Mouse (Mus musculus): ENCODE measurements around the gene Cenpi. TPM values are rescaled to one million over a fixed set of nuclear protein-coding genes. Genes with fewer than 3 reads are reported as not detected.
"Not testable (repeated sequence)": the region's sequence is repeated elsewhere in the genome, so short reads cannot be mapped to it uniquely, and the experiment has no call there.

Gene Cenpi
- polyA plus RNA-seq, 1 experiment: 3.1 TPM

- no peaks in the 10 kb centered on the region for H3K4me1 ChIP-seq (ENCODE audit: control insufficient read depth, insufficient read depth, low read length)
- no peak overlapping the region for H3K27ac ChIP-seq (ENCODE audit: control insufficient read depth, insufficient read depth, low read depth, low read length)
- no peak overlapping the region for H3K4me3 ChIP-seq (ENCODE audit: control insufficient read depth, low read depth, low read length)
- no peaks in the 10 kb centered on the region for H3K27me3 ChIP-seq (ENCODE audit: control insufficient read depth, insufficient read depth, low read length)
- TF ChIP-seq POLR2A (IDR thresholded peaks at IDR 0.05; ENCODE audit: control insufficient read depth, low read depth, low read length) (no peak), CTCF (IDR thresholded peaks at IDR 0.05; ENCODE audit: control insufficient read depth, insufficient read depth, insufficient replicate concordance, low read depth, low read length) (no peak)
- H3K36me3 ChIP-seq (ENCODE audit: control insufficient read depth, insufficient read depth, low read length): no peaks in the 10 kb centered on the region
These were observed 22.1 kb upstream of the Cenpi start for GRCm38 (mm10) chrX:134285791-134286190.

GRCm38 (mm10) chrX:134287305-134287704 lies 20.6 kb upstream of the Cenpi start:
- TF ChIP-seq POLR2A (IDR thresholded peaks at IDR 0.05; ENCODE audit: control insufficient read depth, low read depth, low read length): no peak
- no peak for TF ChIP-seq CTCF (IDR thresholded peaks at IDR 0.05; ENCODE audit: control insufficient read depth, insufficient read depth, insufficient replicate concordance, low read depth, low read length)
- Histone ChIP-seq H3K27me3 (ENCODE audit: control insufficient read depth, insufficient read depth, low read length) (no peaks in the 10 kb centered on the region), H3K27ac (ENCODE audit: control insufficient read depth, insufficient read depth, low read depth, low read length) (no peak overlapping the region), H3K4me3 (ENCODE audit: control insufficient read depth, low read depth, low read length) (no peak overlapping the region), H3K4me1 (ENCODE audit: control insufficient read depth, insufficient read depth, low read length) (no peaks in the 10 kb centered on the region), H3K36me3 (ENCODE audit: control insufficient read depth, insufficient read depth, low read length) (no peaks in the 10 kb centered on the region)

- TF ChIP-seq POLR2A (IDR thresholded peaks at IDR 0.05; ENCODE audit: control insufficient read depth, low read depth, low read length) (no peak), CTCF (IDR thresholded peaks at IDR 0.05; ENCODE audit: control insufficient read depth, insufficient read depth, insufficient replicate concordance, low read depth, low read length) (no peak)
- H3K27me3 ChIP-seq (ENCODE audit: control insufficient read depth, insufficient read depth, low read length): no peaks in the 10 kb centered on the region
- peak overlapping the region; percentile 75 for H3K27ac ChIP-seq (ENCODE audit: control insufficient read depth, insufficient read depth, low read depth, low read length)
These were observed 11.6 kb upstream of the Cenpi start for GRCm38 (mm10) chrX:134296301-134296700.

DNA sequence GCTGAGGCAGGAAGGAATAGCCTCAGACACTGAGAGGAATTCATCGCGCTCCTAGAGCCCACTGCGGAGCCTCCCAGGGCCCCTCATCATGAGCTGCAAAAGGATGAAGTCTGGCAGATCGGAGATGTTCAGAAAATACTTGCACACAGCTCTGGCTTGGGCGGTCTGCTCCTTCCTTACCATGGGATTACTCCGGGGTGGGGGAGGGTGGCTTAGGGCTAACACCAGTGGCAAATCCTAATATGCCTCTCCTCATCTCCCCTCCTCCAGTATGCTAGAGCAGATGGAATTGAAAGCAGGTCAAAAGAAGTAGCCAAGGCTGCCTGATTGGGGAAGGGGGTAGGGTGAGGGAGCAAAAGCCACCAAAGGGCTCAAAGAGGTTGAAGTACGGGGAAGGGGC lies 11.1 kb upstream of the Cenpi start:
- TF ChIP-seq POLR2A (IDR thresholded peaks at IDR 0.05; ENCODE audit: control insufficient read depth, low read depth, low read length): no peak
- TF ChIP-seq CTCF (IDR thresholded peaks at IDR 0.05; ENCODE audit: control insufficient read depth, insufficient read depth, insufficient replicate concordance, low read depth, low read length): no peak
- Histone ChIP-seq H3K27me3 (ENCODE audit: control insufficient read depth, insufficient read depth, low read length) (no peaks in the 10 kb centered on the region), H3K4me3 (ENCODE audit: control insufficient read depth, low read depth, low read length) (peak overlapping the region; percentile 65), H3K36me3 (ENCODE audit: control insufficient read depth, insufficient read depth, low read length) (no peaks in the 10 kb centered on the region), H3K4me1 (ENCODE audit: control insufficient read depth, insufficient read depth, low read length) (peaks cover 2% of the 10 kb centered on the region), H3K27ac (ENCODE audit: control insufficient read depth, insufficient read depth, low read depth, low read length) (peak overlapping the region; percentile 75)

More at GRCm38 (mm10) chrX:134296301-134296700, 11.6 kb upstream of the Cenpi start:
- peaks cover 2% of the 10 kb centered on the region for H3K4me1 ChIP-seq (ENCODE audit: control insufficient read depth, insufficient read depth, low read length)
- no peaks in the 10 kb centered on the region for H3K36me3 ChIP-seq (ENCODE audit: control insufficient read depth, insufficient read depth, low read length)
- peak overlapping the region; percentile 65 for H3K4me3 ChIP-seq (ENCODE audit: control insufficient read depth, low read depth, low read length)

DNA sequence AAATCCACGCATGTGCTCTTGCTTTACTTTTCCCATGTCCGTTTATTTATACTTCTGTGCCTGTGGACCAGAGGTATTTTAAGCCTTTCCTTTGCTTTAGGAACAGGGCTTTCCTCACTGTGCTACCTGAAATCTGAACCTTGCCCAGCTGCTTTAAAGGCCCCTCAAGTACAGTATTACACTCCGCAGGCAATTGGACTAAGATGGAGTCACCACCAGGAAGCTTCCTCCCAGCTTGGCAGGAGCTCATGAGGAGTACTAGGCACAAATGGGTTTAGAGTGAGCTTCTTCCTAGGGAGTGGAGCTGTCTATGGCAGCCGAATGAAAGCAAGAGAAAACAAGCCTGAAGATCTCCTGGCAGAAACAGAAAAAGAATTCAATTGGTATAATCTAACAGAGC lies 10.7 kb upstream of the Cenpi start:
- TF ChIP-seq CTCF (IDR thresholded peaks at IDR 0.05; ENCODE audit: control insufficient read depth, insufficient read depth, insufficient replicate concordance, low read depth, low read length) (no peak), POLR2A (IDR thresholded peaks at IDR 0.05; ENCODE audit: control insufficient read depth, low read depth, low read length) (no peak)
- Histone ChIP-seq H3K36me3 (ENCODE audit: control insufficient read depth, insufficient read depth, low read length) (no peaks in the 10 kb centered on the region), H3K4me1 (ENCODE audit: control insufficient read depth, insufficient read depth, low read length) (peaks cover 2% of the 10 kb centered on the region), H3K4me3 (ENCODE audit: control insufficient read depth, low read depth, low read length) (no peak overlapping the region), H3K27me3 (ENCODE audit: control insufficient read depth, insufficient read depth, low read length) (no peaks in the 10 kb centered on the region), H3K27ac (ENCODE audit: control insufficient read depth, insufficient read depth, low read depth, low read length) (peak overlapping the region; percentile 6; the same call in 1 of the 2 replicates)

GRCm38 (mm10) chrX:134300219-134300618 lies 7.7 kb upstream of the Cenpi start:
- Histone ChIP-seq H3K4me3 (ENCODE audit: control insufficient read depth, low read depth, low read length) (no peak overlapping the region), H3K27me3 (ENCODE audit: control insufficient read depth, insufficient read depth, low read length) (no peaks in the 10 kb centered on the region), H3K27ac (ENCODE audit: control insufficient read depth, insufficient read depth, low read depth, low read length) (no peak overlapping the region), H3K36me3 (ENCODE audit: control insufficient read depth, insufficient read depth, low read length) (no peaks in the 10 kb centered on the region), H3K4me1 (ENCODE audit: control insufficient read depth, insufficient read depth, low read length) (peaks cover 2% of the 10 kb centered on the region)
- no peak for TF ChIP-seq CTCF (IDR thresholded peaks at IDR 0.05; ENCODE audit: control insufficient read depth, insufficient read depth, insufficient replicate concordance, low read depth, low read length)
- TF ChIP-seq POLR2A (IDR thresholded peaks at IDR 0.05; ENCODE audit: control insufficient read depth, low read depth, low read length): no peak

DNA sequence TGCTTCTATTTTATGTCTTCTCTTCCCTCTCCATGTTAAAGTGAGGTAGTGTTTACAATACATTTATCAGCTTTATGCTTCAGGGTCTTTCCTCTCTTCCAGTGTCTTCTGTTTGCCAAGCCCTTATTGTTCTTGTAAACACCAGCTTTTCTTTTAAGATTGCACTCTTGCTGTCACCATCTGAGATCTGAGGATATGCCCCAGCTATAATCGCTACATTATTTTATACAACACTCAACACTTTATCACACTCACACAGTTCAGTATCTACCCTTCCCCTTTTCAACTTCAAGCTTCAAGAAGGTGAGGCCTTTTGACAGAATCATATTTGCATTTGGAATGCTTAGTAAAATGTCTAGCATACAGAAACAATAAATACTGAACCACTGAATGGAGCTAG lies 4.6 kb upstream of the Cenpi start:
- Histone ChIP-seq H3K4me3 (ENCODE audit: control insufficient read depth, low read depth, low read length) (no peak overlapping the region), H3K27ac (ENCODE audit: control insufficient read depth, insufficient read depth, low read depth, low read length) (no peak overlapping the region), H3K4me1 (ENCODE audit: control insufficient read depth, insufficient read depth, low read length) (no peaks in the 10 kb centered on the region), H3K36me3 (ENCODE audit: control insufficient read depth, insufficient read depth, low read length) (no peaks in the 10 kb centered on the region), H3K27me3 (ENCODE audit: control insufficient read depth, insufficient read depth, low read length) (no peaks in the 10 kb centered on the region)
- TF ChIP-seq CTCF (IDR thresholded peaks at IDR 0.05; ENCODE audit: control insufficient read depth, insufficient read depth, insufficient replicate concordance, low read depth, low read length): no peak
- TF ChIP-seq POLR2A (IDR thresholded peaks at IDR 0.05; ENCODE audit: control insufficient read depth, low read depth, low read length): no peak

DNA sequence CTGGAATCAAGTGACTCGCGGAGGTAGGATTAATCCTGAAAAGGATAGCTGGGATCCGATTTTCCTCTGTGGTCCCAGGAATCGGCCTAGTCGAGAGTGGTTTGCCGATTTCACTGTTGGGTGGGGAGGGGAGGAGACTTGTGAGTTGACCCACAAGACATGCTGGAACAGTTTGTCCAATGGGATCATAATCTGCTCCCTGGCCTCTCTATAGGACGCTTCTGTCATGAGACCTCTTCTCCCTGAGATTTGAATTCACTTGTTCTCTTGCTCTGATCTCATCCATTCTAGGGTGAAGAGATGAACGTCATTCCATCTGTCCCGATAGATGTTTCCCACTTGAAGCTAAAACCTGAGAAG lies 371 bp downstream of the Cenpi start:
- H3K27ac ChIP-seq (ENCODE audit: control insufficient read depth, insufficient read depth, low read depth, low read length): peak overlapping the region; percentile 74; the same call in 1 of the 2 replicates
- peak overlapping the region; percentile 90 for H3K4me3 ChIP-seq (ENCODE audit: control insufficient read depth, low read depth, low read length)
- H3K4me1 ChIP-seq (ENCODE audit: control insufficient read depth, insufficient read depth, low read length): no peaks in the 10 kb centered on the region
- TF ChIP-seq CTCF (IDR thresholded peaks at IDR 0.05; ENCODE audit: control insufficient read depth, insufficient read depth, insufficient replicate concordance, low read depth, low read length) (no peak), POLR2A (IDR thresholded peaks at IDR 0.05; ENCODE audit: control insufficient read depth, low read depth, low read length) (no peak)
- no peaks in the 10 kb centered on the region for H3K36me3 ChIP-seq (ENCODE audit: control insufficient read depth, insufficient read depth, low read length)
- H3K27me3 ChIP-seq (ENCODE audit: control insufficient read depth, insufficient read depth, low read length): no peaks in the 10 kb centered on the region

GRCm38 (mm10) chrX:134311193-134311592 lies 3.3 kb downstream of the Cenpi start:
- not testable (repeated sequence) for H3K4me1 ChIP-seq (ENCODE audit: control insufficient read depth, insufficient read depth, low read length); H3K4me3 ChIP-seq (ENCODE audit: control insufficient read depth, low read depth, low read length); H3K27ac ChIP-seq (ENCODE audit: control insufficient read depth, insufficient read depth, low read depth, low read length); H3K36me3 ChIP-seq (ENCODE audit: control insufficient read depth, insufficient read depth, low read length); H3K27me3 ChIP-seq (ENCODE audit: control insufficient read depth, insufficient read depth, low read length)
